Mouse (Mus musculus) heart, adult 2 months (tissue): ENCODE results near the gene Sbf2.

Experiments used
- CTCF ChIP-seq: fragments of 200-600 bp; IDR thresholded peaks from 2 replicates; pipeline ENCODE4 v1.8.1; 2022; ENCODE audit warnings: antibody characterized with exemption, mild to moderate bottlenecking, moderate library complexity
- POLR2A ChIP-seq: fragments of 200-500 bp; IDR thresholded peaks from 2 replicates; pipeline ENCODE4 v1.6.1; 2011; ENCODE audit warnings: mild to moderate bottlenecking, low read depth, low read length, control low read depth; ENCODE audit not compliant: insufficient read depth

DNA sequence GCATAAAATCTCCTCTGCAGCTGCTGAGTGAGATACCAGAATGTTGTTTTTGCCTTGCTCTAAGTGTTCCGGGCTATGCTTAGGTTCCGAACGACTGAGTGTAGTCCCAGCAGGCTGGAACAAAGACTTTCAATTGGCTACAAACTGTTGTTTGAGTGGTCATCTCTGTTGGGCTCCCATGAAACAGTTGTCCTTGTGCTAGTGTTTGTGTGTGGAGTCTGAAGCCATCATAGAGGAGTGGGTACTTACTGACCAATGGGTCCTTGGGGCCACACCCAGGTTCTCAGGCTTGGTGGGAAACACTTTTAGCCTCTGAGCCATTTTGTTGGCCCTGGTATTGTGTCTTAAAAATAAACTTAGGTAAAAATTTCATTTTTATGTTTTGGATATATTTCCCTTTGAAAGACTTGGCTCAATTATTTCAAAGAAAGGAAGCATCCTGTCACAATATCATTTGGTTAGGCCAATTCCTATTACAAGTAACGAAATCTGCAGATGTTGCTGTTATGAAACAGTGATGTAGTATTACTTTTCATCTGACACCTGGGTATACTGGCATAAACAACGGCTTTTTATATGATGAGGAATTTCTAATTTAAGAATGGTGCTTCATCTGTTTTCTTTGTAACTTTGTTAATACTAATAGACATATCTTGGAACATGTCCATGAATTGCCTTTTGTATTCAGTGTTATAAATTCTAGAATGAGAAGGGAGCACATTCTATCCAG, 289.2 kb downstream of the Sbf2 start:
- TF ChIP-seq CTCF (no peak), POLR2A (no peak)
